In the genomic region with DNA sequence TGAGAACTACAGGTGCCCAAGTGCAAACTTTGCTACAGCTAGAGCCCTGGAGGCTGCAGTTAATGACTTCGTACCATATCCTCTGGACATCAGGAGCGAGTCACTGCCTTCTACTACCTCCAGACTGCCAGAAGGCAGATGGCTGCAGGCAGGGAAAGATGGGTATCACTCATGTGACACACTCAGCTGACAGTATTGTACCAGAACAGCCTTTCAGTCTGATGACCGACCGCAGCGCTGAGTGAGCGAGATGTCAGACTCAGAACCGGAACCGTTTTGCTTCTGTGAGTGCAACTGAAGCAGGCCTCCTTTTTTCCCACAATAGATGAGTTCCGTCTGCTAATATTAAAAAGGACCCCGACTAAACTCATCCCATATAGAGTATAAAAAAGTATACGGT, we compare ENCODE assay signal across 12 mouse cellular contexts.
"Had no signal": no experiment of that assay in that cellular context is flagged by ENCODE, and none has a peak within 500 bp of the region (broad histone marks: within the 10 kb centered on the region; RNA-seq: fewer than 3 reads in every experiment).

No protein-coding gene starts in this region.

- H3K9ac ChIP-seq: limb, embryonic 12.5 days; limb, embryonic 15.5 days; liver, embryonic 14.5 days; liver, postnatal 0 days; lung, embryonic 14.5 days; midbrain, embryonic 13.5 days had no signal

- H3K4me3 ChIP-seq: limb, embryonic 12.5 days; limb, embryonic 15.5 days; megakaryocyte, embryonic 14.5 days; midbrain, embryonic 10.5 days; midbrain, embryonic 13.5 days had no signal

- H3K36me3 ChIP-seq: limb, embryonic 12.5 days; limb, embryonic 15.5 days; midbrain, embryonic 13.5 days had no signal

- H3K9me3 ChIP-seq: limb, embryonic 12.5 days; limb, embryonic 15.5 days; megakaryocyte, embryonic 14.5 days; midbrain, embryonic 10.5 days; midbrain, embryonic 13.5 days had no signal

- ATAC-seq: liver, postnatal 0 days; lung, postnatal 0 days; midbrain, embryonic 13.5 days had no signal

- H3K4me2 ChIP-seq: limb, embryonic 12.5 days; limb, embryonic 15.5 days; liver, embryonic 11.5 days; lung, embryonic 14.5 days; midbrain, embryonic 13.5 days had no signal

- DNase-seq: liver, postnatal 0 days; thymus, adult 18-20 months; thymus, postnatal 4 days had no signal

- H3K27me3 ChIP-seq: limb, embryonic 12.5 days; limb, embryonic 15.5 days; megakaryocyte, embryonic 14.5 days; midbrain, embryonic 13.5 days had no signal

- H3K27ac ChIP-seq: limb, embryonic 12.5 days; limb, embryonic 15.5 days; liver, embryonic 14.5 days; midbrain, embryonic 10.5 days; midbrain, embryonic 13.5 days had no signal
